ENCODE assay signal across 17 mouse cellular contexts in genomic region chrY:263314-263713, GRCm38 (mm10).
DNase-seq lines count a peak whose midpoint lies in the region; ATAC-seq and TF ChIP-seq lines count a peak whose summit lies in the region.
"Had no signal": no experiment of that assay in that cellular context is flagged by ENCODE, and none has a peak within 500 bp of the region (broad histone marks: within the 10 kb centered on the region; RNA-seq: fewer than 3 reads in every experiment).

No protein-coding gene starts in this region.

- no peaks in the 10 kb centered on the region for H3K4me1 ChIP-seq in forebrain, embryonic 12.5 days
- H3K4me1 ChIP-seq in forebrain, postnatal 0 days (ENCODE audit: insufficient read depth), result no peaks in the 10 kb centered on the region
- H3K4me1 ChIP-seq in hindbrain, embryonic 13.5 days (replicated peaks), result no peaks in the 10 kb centered on the region
- no peaks in the 10 kb centered on the region for H3K4me1 ChIP-seq in hindbrain, embryonic 16.5 days (ENCODE audit: control insufficient read depth, insufficient read depth, low read depth, low read length)
- H3K4me1 ChIP-seq: forebrain, embryonic 10.5 days; limb, embryonic 12.5 days; midbrain, embryonic 10.5 days had no signal

- H3K27me3 ChIP-seq in forebrain, embryonic 12.5 days, result no peaks in the 10 kb centered on the region
- H3K27me3 ChIP-seq in forebrain, postnatal 0 days (ENCODE audit: insufficient read depth, low read length), result no peaks in the 10 kb centered on the region
- H3K27me3 ChIP-seq in hindbrain, embryonic 13.5 days, result no peaks in the 10 kb centered on the region
- no peaks in the 10 kb centered on the region for H3K27me3 ChIP-seq in hindbrain, embryonic 16.5 days (replicated peaks; ENCODE audit: control insufficient read depth, insufficient read depth, low read length)
- H3K27me3 ChIP-seq: limb, embryonic 12.5 days had no signal

- no peak for DNase-seq in forebrain, postnatal 0 days
- no peak for DNase-seq in left cerebral cortex, postnatal 25 days (ENCODE audit: low spot score in 2 of 2)
- DNase-seq in spleen, adult 18-20 months, result no peak
- DNase-seq: adrenal gland, adult 2 months; cerebellum, adult 8-10 months; heart, postnatal 4 days; kidney, adult 8-10 months; lung, embryonic 14.5 days; thymus, postnatal 4 days had no signal

- no peak for TF ChIP-seq CTCF in forebrain, postnatal 0 days (IDR thresholded peaks at IDR 0.05; ENCODE audit: low read depth)

- no peak overlapping the region for H3K4me2 ChIP-seq in forebrain, embryonic 12.5 days
- no peak overlapping the region for H3K4me2 ChIP-seq in forebrain, postnatal 0 days (ENCODE audit: low read depth)
- no peak overlapping the region for H3K4me2 ChIP-seq in hindbrain, embryonic 13.5 days
- H3K4me2 ChIP-seq in hindbrain, embryonic 16.5 days (ENCODE audit: low read length), result no peak overlapping the region
- H3K4me2 ChIP-seq: limb, embryonic 12.5 days; lung, embryonic 14.5 days had no signal

- H3K36me3 ChIP-seq in forebrain, embryonic 12.5 days (replicated peaks), result no peaks in the 10 kb centered on the region
- H3K36me3 ChIP-seq in forebrain, postnatal 0 days (ENCODE audit: insufficient read depth), result no peaks in the 10 kb centered on the region
- no peaks in the 10 kb centered on the region for H3K36me3 ChIP-seq in hindbrain, embryonic 13.5 days
- no peaks in the 10 kb centered on the region for H3K36me3 ChIP-seq in hindbrain, embryonic 16.5 days (ENCODE audit: control insufficient read depth, insufficient read depth, low read length)
- H3K36me3 ChIP-seq: forebrain, embryonic 10.5 days; limb, embryonic 12.5 days; midbrain, embryonic 10.5 days had no signal

- WGBS in forebrain, embryonic 12.5 days, result 88% methylated on average over 2 of the region's 5 CpGs
- 92% methylated on average over 2 of the region's 5 CpGs for WGBS in forebrain, postnatal 0 days
- WGBS in hindbrain, embryonic 13.5 days, result 86% methylated on average over 2 of the region's 5 CpGs
- WGBS in hindbrain, embryonic 16.5 days, result 75% methylated on average over 2 of the region's 5 CpGs

- ATAC-seq in forebrain, embryonic 12.5 days (ENCODE audit: low FRiP score), result peak; percentile 49; the same call in 1 of the 2 replicates
- no peak for ATAC-seq in forebrain, postnatal 0 days
- ATAC-seq in hindbrain, embryonic 13.5 days (ENCODE audit: low FRiP score), result 0 out of 2 replicates have a peak, but pooled peaks have one; percentile 28
- ATAC-seq in hindbrain, embryonic 16.5 days, result no peak
- peak; percentile 55 for ATAC-seq in erythroblast, adult 5-6 weeks (replicated peaks; ENCODE audit: low FRiP score, poor library complexity, severe bottlenecking)
- ATAC-seq in monocyte, adult 5-6 weeks (replicated peaks; ENCODE audit: insufficient number of reproducible peaks, low FRiP score, low TSS enrichment, poor library complexity, severe bottlenecking), result peak; percentile 62

- H3K9ac ChIP-seq in forebrain, embryonic 12.5 days, result no peak overlapping the region
- H3K9ac ChIP-seq in forebrain, postnatal 0 days, result no peak overlapping the region
- no peak overlapping the region for H3K9ac ChIP-seq in hindbrain, embryonic 13.5 days
- H3K9ac ChIP-seq in hindbrain, embryonic 16.5 days (ENCODE audit: low read depth, low read length), result no peak overlapping the region
- H3K9ac ChIP-seq: limb, embryonic 12.5 days; lung, embryonic 14.5 days had no signal

- 0 out of 2 replicates have a peak, but pooled peaks cover 2% of the 10 kb centered on the region for H3K9me3 ChIP-seq in forebrain, embryonic 12.5 days
- peaks cover 3% of the 10 kb centered on the region; the same call in 1 of the 2 replicates for H3K9me3 ChIP-seq in forebrain, postnatal 0 days (ENCODE audit: low read length)
- H3K9me3 ChIP-seq in hindbrain, embryonic 13.5 days, result peaks cover 4% of the 10 kb centered on the region
- H3K9me3 ChIP-seq in hindbrain, embryonic 16.5 days (ENCODE audit: control insufficient read depth, low read length), result no peaks in the 10 kb centered on the region

- intact Hi-C loops in left cerebral cortex, postnatal 25 days (cut with DNase I), result no loop called here

- no peak overlapping the region for H3K4me3 ChIP-seq in forebrain, embryonic 12.5 days (replicated peaks)
- no peak overlapping the region for H3K4me3 ChIP-seq in forebrain, postnatal 0 days (ENCODE audit: low read depth, low read length)
- H3K4me3 ChIP-seq in hindbrain, embryonic 13.5 days, result no peak overlapping the region
- H3K4me3 ChIP-seq in hindbrain, embryonic 16.5 days (ENCODE audit: low read length), result no peak overlapping the region
- H3K4me3 ChIP-seq: forebrain, embryonic 10.5 days; limb, embryonic 12.5 days; midbrain, embryonic 10.5 days had no signal

- no peak overlapping the region for H3K27ac ChIP-seq in forebrain, embryonic 12.5 days
- no peak overlapping the region for H3K27ac ChIP-seq in forebrain, postnatal 0 days (ENCODE audit: low read depth, low read length)
- H3K27ac ChIP-seq in hindbrain, embryonic 13.5 days, result no peak overlapping the region
- H3K27ac ChIP-seq in hindbrain, embryonic 16.5 days (ENCODE audit: low read depth, low read length), result no peak overlapping the region
- H3K27ac ChIP-seq: forebrain, embryonic 10.5 days; limb, embryonic 12.5 days; midbrain, embryonic 10.5 days had no signal

Comparison
In these comparisons a context has a peak if more than half of its experiments do, and no peak if none do; other contexts are left out.
1. ATAC-seq: peak in forebrain, embryonic 12.5 days (single experiment), hindbrain, embryonic 13.5 days (single experiment), erythroblast, adult 5-6 weeks (single experiment) and monocyte, adult 5-6 weeks (single experiment); none in forebrain, postnatal 0 days (single experiment) and hindbrain, embryonic 16.5 days (single experiment).